ENCODE assay signal across 9 mouse cellular contexts in the genomic region with DNA sequence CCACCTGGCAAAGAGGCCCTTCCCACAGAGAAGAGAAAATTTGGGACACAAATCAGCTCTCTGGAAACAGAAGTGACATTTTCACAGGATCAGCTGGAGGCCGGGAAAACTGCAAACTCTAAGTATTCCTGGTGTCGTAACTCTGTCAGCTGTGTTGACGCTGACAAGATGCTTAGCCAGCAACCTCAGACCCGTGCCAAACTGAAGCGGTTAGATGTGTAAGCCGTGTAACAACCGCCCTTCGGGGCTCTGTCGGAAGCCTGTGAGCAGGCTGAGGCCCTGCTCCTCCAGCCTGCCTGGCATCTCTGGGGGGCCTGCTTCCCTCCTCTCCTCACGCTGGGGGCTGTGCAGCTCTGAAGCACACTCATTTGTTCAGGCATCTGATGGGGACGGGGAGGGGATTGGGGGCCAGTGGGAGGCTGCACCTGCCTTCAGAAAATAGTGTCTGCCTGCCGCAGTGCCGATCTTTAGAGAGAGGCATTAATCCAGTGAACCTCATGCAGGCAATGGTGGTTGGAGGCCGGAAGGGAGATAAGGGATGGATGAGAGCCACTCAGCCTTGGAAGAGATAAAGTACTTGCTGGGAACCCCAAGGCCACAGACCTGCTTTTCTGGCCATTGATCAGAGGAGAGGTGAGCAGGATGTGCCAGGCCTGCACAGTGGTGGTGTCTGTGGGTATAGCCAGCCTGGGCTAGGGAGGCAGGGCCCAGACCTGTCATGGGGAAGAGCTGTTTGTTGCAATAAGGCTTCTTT.
A peak's percentile ranks its signal among the peaks of the same experiment; 100 is the strongest.
DNase-seq lines count a peak whose midpoint lies in the region; ATAC-seq and TF ChIP-seq lines count a peak whose summit lies in the region.
"Had no signal": no experiment of that assay in that cellular context is flagged by ENCODE, and none has a peak within 500 bp of the region (broad histone marks: within the 10 kb centered on the region; RNA-seq: fewer than 3 reads in every experiment).

No protein-coding gene starts in this region.

- H3K4me2 ChIP-seq in hindbrain, embryonic 11.5 days (replicated peaks; ENCODE audit: low read depth, low read length): no peak overlapping the region
- H3K4me2 ChIP-seq in hindbrain, embryonic 16.5 days (ENCODE audit: low read length): no peak overlapping the region

- no peaks in the 10 kb centered on the region for H3K9me3 ChIP-seq in hindbrain, embryonic 10.5 days
- no peaks in the 10 kb centered on the region for H3K9me3 ChIP-seq in hindbrain, embryonic 11.5 days (ENCODE audit: control insufficient read depth, low read length)
- H3K9me3 ChIP-seq in hindbrain, embryonic 16.5 days (ENCODE audit: control insufficient read depth, low read length): no peaks in the 10 kb centered on the region

- 0 out of 2 replicates have a peak, but pooled peaks cover 11% of the 10 kb centered on the region for H3K27me3 ChIP-seq in hindbrain, embryonic 10.5 days (ENCODE audit: insufficient read depth, poor library complexity, severe bottlenecking)
- no peaks in the 10 kb centered on the region for H3K27me3 ChIP-seq in hindbrain, embryonic 11.5 days (ENCODE audit: control insufficient read depth, insufficient read depth, low read length)
- H3K27me3 ChIP-seq in hindbrain, embryonic 16.5 days (replicated peaks; ENCODE audit: control insufficient read depth, insufficient read depth, low read length): no peaks in the 10 kb centered on the region

- TF ChIP-seq POLR2A in lung, adult 2 months (IDR thresholded peaks at IDR 0.05; ENCODE audit: borderline replicate concordance, extremely low read depth, low read depth, low read length): no peak

- no peak overlapping the region for H3K9ac ChIP-seq in hindbrain, embryonic 11.5 days (ENCODE audit: low read depth, low read length)
- peak overlapping the region; percentile 23 for H3K9ac ChIP-seq in hindbrain, embryonic 16.5 days (ENCODE audit: low read depth, low read length)

- no peak overlapping the region for H3K4me3 ChIP-seq in hindbrain, embryonic 10.5 days
- H3K4me3 ChIP-seq in hindbrain, embryonic 11.5 days (ENCODE audit: low read depth, low read length): no peak overlapping the region
- H3K4me3 ChIP-seq in hindbrain, embryonic 16.5 days (ENCODE audit: low read length): no peak overlapping the region
- H3K4me3 ChIP-seq in lung, adult 2 months (replicated peaks; ENCODE audit: extremely low read depth, low read depth, low read length): no peak overlapping the region
- H3K4me3 ChIP-seq: erythroblast, embryonic 14.5 days had no signal

- no peak for TF ChIP-seq CTCF in lung, adult 2 months (IDR thresholded peaks at IDR 0.05; ENCODE audit: insufficient read depth, low read length)

- no peak for DNase-seq in hindbrain, embryonic 10.5 days (ENCODE audit: low spot score)
- no peak for DNase-seq in hindbrain, embryonic 11.5 days (ENCODE audit: low spot score)
- peak; percentile 81 for DNase-seq in adrenal gland, adult 2 months
- peak; percentile 56 for DNase-seq in gastrocnemius, postnatal 10 days
- peak; percentile 22 for DNase-seq in lung, adult 2 months
- DNase-seq in thymus, postnatal 14 days: no peak
- DNase-seq in spleen, postnatal 4 days (ENCODE audit: low spot score in 2 of 2): no peak

- H3K27ac ChIP-seq in hindbrain, embryonic 10.5 days: peak overlapping the region; percentile 36; the same call in 1 of the 2 replicates
- H3K27ac ChIP-seq in hindbrain, embryonic 11.5 days (ENCODE audit: low read depth, low read length): no peak overlapping the region
- H3K27ac ChIP-seq in hindbrain, embryonic 16.5 days (ENCODE audit: low read depth, low read length): peak overlapping the region; percentile 66

- WGBS in hindbrain, embryonic 10.5 days: 74% methylated on average over 14 of the region's 14 CpGs
- WGBS in hindbrain, embryonic 11.5 days: 63% methylated on average over 14 of the region's 14 CpGs
- WGBS in hindbrain, embryonic 16.5 days: 40% methylated on average over 14 of the region's 14 CpGs
- WGBS in lung, adult 2 months: 51% methylated on average over 14 of the region's 14 CpGs

- no peaks in the 10 kb centered on the region for H3K36me3 ChIP-seq in hindbrain, embryonic 10.5 days
- no peaks in the 10 kb centered on the region for H3K36me3 ChIP-seq in hindbrain, embryonic 11.5 days (ENCODE audit: control insufficient read depth, insufficient read depth, low read length)
- H3K36me3 ChIP-seq in hindbrain, embryonic 16.5 days (ENCODE audit: control insufficient read depth, insufficient read depth, low read length): no peaks in the 10 kb centered on the region

- no peak for ATAC-seq in hindbrain, embryonic 11.5 days (ENCODE audit: low FRiP score)
- ATAC-seq in hindbrain, embryonic 16.5 days: peak; percentile 43; the same call in 1 of the 2 replicates

- peaks cover 30% of the 10 kb centered on the region for H3K4me1 ChIP-seq in hindbrain, embryonic 10.5 days (replicated peaks)
- H3K4me1 ChIP-seq in hindbrain, embryonic 11.5 days (replicated peaks; ENCODE audit: control insufficient read depth, insufficient read depth, low read length): peaks cover 3% of the 10 kb centered on the region; the same call in 1 of the 2 replicates
- peaks cover 31% of the 10 kb centered on the region for H3K4me1 ChIP-seq in hindbrain, embryonic 16.5 days (ENCODE audit: control insufficient read depth, insufficient read depth, low read depth, low read length)
- H3K4me1 ChIP-seq in lung, adult 2 months (ENCODE audit: control insufficient read depth, insufficient read depth, low read length): no peaks in the 10 kb centered on the region; the same call in 1 of the 2 replicates

Comparison
In these comparisons a context has a peak if more than half of its experiments do, and no peak if none do; other contexts are left out.
1. DNase-seq: peak in adrenal gland, adult 2 months (single experiment), gastrocnemius, postnatal 10 days (single experiment) and lung, adult 2 months (single experiment); none in hindbrain, embryonic 10.5 days (single experiment), hindbrain, embryonic 11.5 days (single experiment), thymus, postnatal 14 days (single experiment) and spleen, postnatal 4 days (0 of 2).